Mouse (Mus musculus): ENCODE data around the gene Ctc1. TPM values are rescaled to one million over a fixed set of nuclear protein-coding genes. Genes with fewer than 3 reads are reported as not detected.
"Not testable (repeated sequence)": the region's sequence is repeated elsewhere in the genome, so short reads cannot be mapped to it uniquely, and the experiment has no call there.

Gene Ctc1
- polyA plus RNA-seq, 1 experiment from 2014 or later: 63.6 TPM

DNA sequence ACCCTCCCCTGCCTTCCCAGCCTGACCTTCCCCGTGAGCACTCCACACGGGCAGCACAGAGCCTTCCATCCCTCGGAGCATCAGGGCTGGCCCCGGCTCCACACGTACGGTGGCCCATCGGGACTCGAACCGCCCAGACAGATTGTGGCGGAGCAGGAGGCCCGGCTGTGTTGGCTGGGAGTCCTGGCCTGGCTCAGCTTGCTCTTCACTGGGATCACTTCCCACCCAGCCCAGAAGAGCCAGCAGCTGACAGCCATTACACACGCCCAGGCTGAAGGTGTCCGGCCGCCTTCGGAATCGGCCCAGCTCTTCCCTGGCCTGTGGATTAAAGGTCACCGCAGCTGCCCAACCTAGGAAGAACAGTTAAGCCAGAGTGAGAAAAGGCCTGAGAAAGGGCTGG lies 27.4 kb upstream of the Ctc1 start:
- peak; percentile 20 for DNase-seq
- Histone ChIP-seq H3K27ac (ENCODE audit: low read depth) (no peak overlapping the region), H3K4me1 (ENCODE audit: insufficient read depth) (no peaks in the 10 kb centered on the region), H3K4me3 (ENCODE audit: low read depth, low read length) (no peak overlapping the region), H3K27me3 (ENCODE audit: insufficient read depth, low read length) (no peaks in the 10 kb centered on the region), H3K36me3 (ENCODE audit: insufficient read depth) (peaks cover 75% of the 10 kb centered on the region), H3K4me2 (no peak overlapping the region), H3K9ac (no peak overlapping the region), H3K9me3 (ENCODE audit: low read depth, low read length) (no peaks in the 10 kb centered on the region)
- ATAC-seq (ENCODE audit: insufficient read depth): no peak
- 86% methylated on average over 17 of the region's 17 CpGs for WGBS
- TF ChIP-seq CTCF (IDR thresholded peaks at IDR 0.05; ENCODE audit: low read depth): no peak

DNA sequence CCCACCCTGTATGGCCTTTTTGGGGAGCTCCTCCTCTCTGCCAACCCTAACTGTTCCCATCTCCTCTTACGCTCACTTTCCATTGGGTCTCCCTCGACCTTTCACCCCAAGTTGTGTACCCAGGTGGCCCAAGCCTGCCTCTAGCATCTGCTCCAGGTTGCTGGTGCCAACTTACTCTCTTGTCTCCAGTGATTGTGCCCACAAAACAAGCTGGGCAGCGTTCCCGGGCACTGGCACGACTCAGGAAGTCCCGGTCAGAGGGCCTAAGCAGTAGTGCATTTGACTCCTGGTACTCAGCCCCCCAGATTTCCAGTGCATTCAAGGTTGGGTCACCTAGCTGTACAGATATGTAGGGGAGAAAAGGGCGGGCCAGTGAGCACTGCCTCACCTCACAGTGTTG lies 22.6 kb upstream of the Ctc1 start:
- Histone ChIP-seq H3K9ac (no peak overlapping the region), H3K36me3 (ENCODE audit: insufficient read depth) (peaks cover 97% of the 10 kb centered on the region), H3K4me1 (ENCODE audit: insufficient read depth) (no peaks in the 10 kb centered on the region), H3K9me3 (ENCODE audit: low read depth, low read length) (no peaks in the 10 kb centered on the region), H3K27ac (ENCODE audit: low read depth) (no peak overlapping the region), H3K4me2 (no peak overlapping the region), H3K4me3 (ENCODE audit: low read depth, low read length) (no peak overlapping the region), H3K27me3 (ENCODE audit: insufficient read depth, low read length) (no peaks in the 10 kb centered on the region)
- no peak for TF ChIP-seq CTCF (IDR thresholded peaks at IDR 0.05; ENCODE audit: low read depth)
- ATAC-seq (ENCODE audit: insufficient read depth) (no peak), DNase-seq (no peak)
- 88% methylated on average over 7 of the region's 7 CpGs for WGBS

DNA sequence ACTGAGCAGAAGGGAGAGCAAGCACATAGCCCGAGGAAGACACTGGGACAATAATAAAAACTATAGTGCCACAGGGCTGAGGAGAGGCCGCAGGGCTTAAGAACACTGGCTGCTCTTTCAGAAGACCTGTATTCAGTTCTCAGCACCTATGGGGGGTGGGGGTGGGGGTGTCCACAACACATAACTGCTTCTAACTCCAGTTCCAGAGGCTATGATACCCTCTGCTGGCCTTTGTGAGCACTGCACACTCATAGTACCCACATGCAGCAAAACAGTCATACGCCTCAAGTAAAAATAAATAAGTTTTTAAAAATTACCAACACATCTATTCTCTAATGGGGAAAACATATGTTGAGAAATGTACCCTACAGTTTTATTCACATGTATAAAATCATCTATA lies 21.3 kb upstream of the Ctc1 start:
- peak; percentile 19 for DNase-seq
- Histone ChIP-seq H3K27me3 (ENCODE audit: insufficient read depth, low read length) (no peaks in the 10 kb centered on the region), H3K9ac (no peak overlapping the region), H3K9me3 (ENCODE audit: low read depth, low read length) (no peaks in the 10 kb centered on the region), H3K27ac (ENCODE audit: low read depth) (no peak overlapping the region), H3K36me3 (ENCODE audit: insufficient read depth) (peaks cover 98% of the 10 kb centered on the region), H3K4me1 (ENCODE audit: insufficient read depth) (no peaks in the 10 kb centered on the region), H3K4me2 (no peak overlapping the region), H3K4me3 (ENCODE audit: low read depth, low read length) (no peak overlapping the region)
- 95% methylated on average over 3 of the region's 3 CpGs for WGBS
- ATAC-seq (ENCODE audit: insufficient read depth): no peak
- 0 out of 2 replicates have a peak, but pooled peaks have one; percentile 18 for TF ChIP-seq CTCF (IDR thresholded peaks at IDR 0.05; ENCODE audit: low read depth)

DNA sequence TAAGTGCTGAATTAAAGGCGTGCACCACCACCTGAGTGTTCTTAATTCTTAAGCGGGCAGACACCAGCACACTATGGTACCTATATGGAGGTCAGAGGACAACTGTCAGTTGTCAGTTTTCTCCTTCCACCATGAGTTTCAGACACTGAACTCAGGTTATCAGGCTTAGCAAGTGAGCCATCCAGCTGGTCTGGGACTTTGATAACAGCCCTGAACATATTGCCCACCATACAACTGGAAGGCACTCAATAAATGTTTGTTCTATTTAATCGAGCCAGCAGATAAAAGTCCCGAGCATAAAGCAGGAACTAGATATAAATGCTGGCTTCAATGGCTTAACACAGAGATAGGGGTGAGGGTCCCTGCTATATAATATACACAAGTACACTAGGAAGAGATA lies 18.6 kb upstream of the Ctc1 start:
- H3K27ac ChIP-seq (ENCODE audit: low read depth): no peak overlapping the region
- no peak for TF ChIP-seq CTCF (IDR thresholded peaks at IDR 0.05; ENCODE audit: low read depth)
- peaks cover 98% of the 10 kb centered on the region for H3K36me3 ChIP-seq (ENCODE audit: insufficient read depth)
- H3K4me3 ChIP-seq (ENCODE audit: low read depth, low read length): no peak overlapping the region
- H3K27me3 ChIP-seq (ENCODE audit: insufficient read depth, low read length): no peaks in the 10 kb centered on the region
- ATAC-seq (ENCODE audit: insufficient read depth) (no peak), DNase-seq (no peak)
- no peak overlapping the region for H3K9ac ChIP-seq
- 80% methylated on average over 4 of the region's 4 CpGs for WGBS
- H3K9me3 ChIP-seq (ENCODE audit: low read depth, low read length): no peaks in the 10 kb centered on the region
- H3K4me1 ChIP-seq (ENCODE audit: insufficient read depth): no peaks in the 10 kb centered on the region
- H3K4me2 ChIP-seq: no peak overlapping the region

DNA sequence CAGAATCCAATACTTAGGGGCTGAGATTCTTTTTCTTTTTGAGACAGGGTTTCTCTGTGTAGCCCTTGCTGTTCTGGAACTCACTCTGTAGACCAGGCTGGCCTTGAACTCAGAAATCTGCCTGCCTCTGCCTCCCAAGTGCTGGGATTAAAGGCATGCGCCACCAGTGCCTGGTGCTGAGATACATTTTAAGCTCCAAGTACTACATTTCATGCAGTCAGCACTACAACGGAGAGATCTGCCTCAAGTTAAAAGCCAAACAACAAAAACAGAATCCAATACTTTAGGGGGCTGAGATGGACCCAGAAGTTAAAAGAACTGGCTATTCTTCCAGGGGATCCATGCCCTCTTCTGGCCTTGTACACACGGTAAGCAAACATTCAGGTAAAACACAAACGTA lies 12.9 kb upstream of the Ctc1 start:
- not testable (repeated sequence) for H3K9me3 ChIP-seq (ENCODE audit: low read depth, low read length); ATAC-seq (ENCODE audit: insufficient read depth); H3K4me2 ChIP-seq; DNase-seq; H3K27ac ChIP-seq (ENCODE audit: low read depth); H3K27me3 ChIP-seq (ENCODE audit: insufficient read depth, low read length); H3K4me3 ChIP-seq (ENCODE audit: low read depth, low read length); H3K9ac ChIP-seq; H3K4me1 ChIP-seq (ENCODE audit: insufficient read depth)
- WGBS: 91% methylated on average over 4 of the region's 4 CpGs
- peaks cover 56% of the 10 kb centered on the region for H3K36me3 ChIP-seq (ENCODE audit: insufficient read depth)

DNA sequence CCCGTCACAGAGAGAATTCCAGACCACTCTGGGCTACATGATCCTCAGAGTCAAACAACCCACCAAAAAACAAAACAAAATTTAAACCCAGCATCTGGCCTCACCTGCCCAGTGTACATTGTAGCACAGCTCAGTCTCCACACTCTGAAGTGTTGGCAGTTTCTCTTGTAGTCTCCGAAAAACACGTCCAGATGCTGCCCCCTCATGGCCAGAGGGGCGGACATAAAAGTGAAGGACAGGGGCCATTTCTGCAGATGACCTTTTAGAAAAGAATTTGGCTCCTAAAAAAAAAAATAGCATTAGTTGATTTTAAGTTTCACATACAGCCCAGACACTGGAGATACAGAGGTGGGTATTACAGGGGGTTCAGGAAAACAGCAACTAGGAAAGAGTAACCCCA lies 12.1 kb upstream of the Ctc1 start:
- H3K27ac ChIP-seq (ENCODE audit: low read depth): no peak overlapping the region
- peaks cover 48% of the 10 kb centered on the region for H3K36me3 ChIP-seq (ENCODE audit: insufficient read depth)
- DNase-seq (peak; percentile 48), ATAC-seq (ENCODE audit: insufficient read depth) (no peak)
- H3K4me1 ChIP-seq (ENCODE audit: insufficient read depth): no peaks in the 10 kb centered on the region
- 55% methylated on average over 4 of the region's 4 CpGs for WGBS
- no peaks in the 10 kb centered on the region for H3K9me3 ChIP-seq (ENCODE audit: low read depth, low read length)
- H3K27me3 ChIP-seq (ENCODE audit: insufficient read depth, low read length): no peaks in the 10 kb centered on the region
- H3K4me2 ChIP-seq: no peak overlapping the region
- no peak overlapping the region for H3K9ac ChIP-seq
- H3K4me3 ChIP-seq (ENCODE audit: low read depth, low read length): no peak overlapping the region
- TF ChIP-seq CTCF (IDR thresholded peaks at IDR 0.05; ENCODE audit: low read depth): 0 out of 2 replicates have a peak, but pooled peaks have one; percentile 29

DNA sequence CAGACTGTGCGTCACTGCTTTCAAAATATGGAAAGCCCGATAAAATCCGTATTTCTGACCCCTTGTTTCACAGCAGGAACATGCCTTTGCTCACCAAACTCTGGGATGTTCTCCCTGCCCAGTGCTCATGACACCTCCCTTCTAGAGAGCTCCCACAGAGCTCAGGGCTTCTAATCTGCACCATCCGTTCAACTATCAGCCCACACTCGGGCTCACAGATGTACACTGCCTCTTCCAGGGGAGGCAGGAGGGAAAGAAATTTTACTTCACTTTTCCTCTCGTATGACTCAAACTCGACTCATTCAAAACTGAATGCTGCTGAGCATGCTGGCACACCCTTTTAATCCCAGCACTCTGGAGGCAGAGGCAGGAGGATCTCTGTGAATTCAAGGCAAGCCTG lies 10.5 kb upstream of the Ctc1 start:
- H3K9me3 ChIP-seq (ENCODE audit: low read depth, low read length): no peaks in the 10 kb centered on the region
- H3K9ac ChIP-seq: no peak overlapping the region
- H3K27ac ChIP-seq (ENCODE audit: low read depth): no peak overlapping the region
- no peak overlapping the region for H3K4me3 ChIP-seq (ENCODE audit: low read depth, low read length)
- ATAC-seq (ENCODE audit: insufficient read depth): no peak
- H3K4me2 ChIP-seq: no peak overlapping the region
- H3K36me3 ChIP-seq (ENCODE audit: insufficient read depth): peaks cover 32% of the 10 kb centered on the region
- H3K4me1 ChIP-seq (ENCODE audit: insufficient read depth): no peaks in the 10 kb centered on the region
- 88% methylated on average over 7 of the region's 7 CpGs for WGBS
- no peak for TF ChIP-seq CTCF (IDR thresholded peaks at IDR 0.05; ENCODE audit: low read depth)
- DNase-seq: no peak
- H3K27me3 ChIP-seq (ENCODE audit: insufficient read depth, low read length): no peaks in the 10 kb centered on the region

DNA sequence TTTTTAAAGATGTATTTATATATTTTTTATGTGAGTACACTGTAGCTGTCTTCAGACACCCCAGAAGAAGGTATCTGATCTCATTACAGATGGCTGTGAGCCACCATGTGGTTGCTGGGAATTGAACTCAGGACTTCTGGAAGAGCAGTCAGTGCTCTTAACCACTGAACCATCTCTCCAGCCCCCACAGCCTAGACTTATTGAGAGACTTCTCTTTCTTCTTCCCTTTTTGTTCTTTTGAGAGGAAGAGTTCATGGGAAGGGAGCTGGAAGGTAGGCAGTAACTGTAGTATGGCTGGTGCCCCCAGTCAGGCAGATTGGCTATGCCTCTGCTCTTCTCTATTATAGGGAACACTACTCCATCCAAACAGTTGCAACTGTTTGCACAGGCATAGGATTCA lies 9.1 kb upstream of the Ctc1 start:
- H3K27ac ChIP-seq (ENCODE audit: low read depth); H3K4me1 ChIP-seq (ENCODE audit: insufficient read depth); DNase-seq; H3K27me3 ChIP-seq (ENCODE audit: insufficient read depth, low read length); ATAC-seq (ENCODE audit: insufficient read depth); H3K4me2 ChIP-seq; H3K4me3 ChIP-seq (ENCODE audit: low read depth, low read length); H3K9ac ChIP-seq; H3K9me3 ChIP-seq (ENCODE audit: low read depth, low read length): not testable (repeated sequence)
- H3K36me3 ChIP-seq (ENCODE audit: insufficient read depth): peaks cover 18% of the 10 kb centered on the region
